Mouse (Mus musculus): Measurements from ENCODE around the gene Btbd3.

The Btbd3 gene

GRCm38 (mm10) chr2:138256411-138256810 is at the start of gene Btbd3:
TSS of gene Btbd3 (plus strand) at chr2:138256565.
- no peak for DNase-seq (ENCODE audit: low read depth)

- no peak for DNase-seq (ENCODE audit: low read depth)
These were observed 40.8 kb upstream of the Btbd3 start for GRCm38 (mm10) chr2:138215561-138215960.

GRCm38 (mm10) chr2:138220269-138220668 is 36.1 kb upstream of the Btbd3 start:
- DNase-seq (ENCODE audit: low read depth), result no peak

GRCm38 (mm10) chr2:138232247-138232646 is 24.1 kb upstream of the Btbd3 start:
- DNase-seq (ENCODE audit: low read depth), result no peak

GRCm38 (mm10) chr2:138236149-138236548 is 20.2 kb upstream of the Btbd3 start:
- DNase-seq (ENCODE audit: low read depth), result no peak

GRCm38 (mm10) chr2:138242452-138242851 is 13.9 kb upstream of the Btbd3 start:
- no peak for DNase-seq (ENCODE audit: low read depth)

- DNase-seq (ENCODE audit: low read depth), result no peak
These were observed 10.6 kb upstream of the Btbd3 start for GRCm38 (mm10) chr2:138245631-138246289.

- DNase-seq (ENCODE audit: low read depth), result no peak
These were observed 8.4 kb upstream of the Btbd3 start for GRCm38 (mm10) chr2:138247986-138248385.

GRCm38 (mm10) chr2:138256851-138257471 is 596 bp downstream of the Btbd3 start:
- no peak for DNase-seq (ENCODE audit: low read depth)

- no peak for DNase-seq (ENCODE audit: low read depth)
These were observed 1.4 kb downstream of the Btbd3 start for GRCm38 (mm10) chr2:138257692-138258315.

GRCm38 (mm10) chr2:138261140-138261539 is 4.8 kb downstream of the Btbd3 start:
- DNase-seq (ENCODE audit: low read depth), result no peak

- no peak for DNase-seq (ENCODE audit: low read depth)
These were observed 6.5 kb downstream of the Btbd3 start for GRCm38 (mm10) chr2:138262885-138263284.

GRCm38 (mm10) chr2:138265356-138266005 is 9.1 kb downstream of the Btbd3 start:
- DNase-seq (ENCODE audit: low read depth), result no peak

GRCm38 (mm10) chr2:138266679-138267078 is 10.3 kb downstream of the Btbd3 start:
- no peak for DNase-seq (ENCODE audit: low read depth)

- no peak for DNase-seq (ENCODE audit: low read depth)
These were observed 11.6 kb downstream of the Btbd3 start for GRCm38 (mm10) chr2:138267852-138268513.

GRCm38 (mm10) chr2:138269330-138269729 is 13.0 kb downstream of the Btbd3 start:
- DNase-seq (ENCODE audit: low read depth), result no peak

GRCm38 (mm10) chr2:138273404-138274073 is 17.2 kb downstream of the Btbd3 start:
- DNase-seq (ENCODE audit: low read depth), result no peak

GRCm38 (mm10) chr2:138274086-138274485 is 17.7 kb downstream of the Btbd3 start:
- DNase-seq (ENCODE audit: low read depth), result no peak

GRCm38 (mm10) chr2:138277842-138278691 is 21.7 kb downstream of the Btbd3 start:
- no peak for DNase-seq (ENCODE audit: low read depth)

GRCm38 (mm10) chr2:138278853-138279640 is 22.7 kb downstream of the Btbd3 start:
- DNase-seq (ENCODE audit: low read depth), result no peak

Measured in c-Kit-positive CD71-negative TER-119-negative erythroid progenitor cells, embryonic 14.5 days (primary cell).